Mouse (Mus musculus) cortical plate, adult 2 months (tissue): ENCODE data around the gene Cnnm3.

Experiments used
- CTCF ChIP-seq: fragments of 200-500 bp; IDR thresholded peaks from 2 replicates; pipeline ENCODE4 v1.5.1; 2011; ENCODE audit warnings: mild to moderate bottlenecking, control low read depth, low read length; ENCODE audit not compliant: insufficient read depth; ENCODE audit errors: extremely low read depth
- POLR2A ChIP-seq: fragments of 200-500 bp; IDR thresholded peaks from 2 replicates; pipeline ENCODE4 v1.6.1; 2011; ENCODE audit warnings: mild to moderate bottlenecking, low read length, control low read depth; ENCODE audit not compliant: insufficient read depth; ENCODE audit errors: extremely low read depth

DNA sequence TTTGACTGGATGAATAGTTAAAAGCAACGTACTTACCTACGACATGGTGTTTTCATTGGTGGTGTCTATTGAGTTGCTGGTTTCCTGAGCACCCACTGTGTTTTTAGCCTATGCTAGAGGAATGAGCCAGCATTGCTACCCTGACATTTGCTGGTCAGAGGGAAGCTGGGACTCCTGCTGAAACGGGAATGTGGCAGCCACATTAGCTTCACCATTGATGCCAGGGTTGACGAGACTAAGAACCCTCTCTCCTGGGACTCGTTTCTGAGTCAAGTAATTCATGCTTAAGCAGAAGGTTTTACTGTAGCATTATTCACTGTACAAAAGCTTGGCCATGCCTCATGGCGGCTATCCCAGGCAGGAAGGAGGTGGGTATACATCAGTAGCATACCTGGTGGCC lies 22.0 kb upstream of the Cnnm3 start:
- TF ChIP-seq CTCF = no peak
- TF ChIP-seq POLR2A = no peak
